Mouse (Mus musculus) embryonic facial prominence, embryonic 14.5 days (tissue): ENCODE results near the gene Ccdc146. TPM values are rescaled to one million over a fixed set of nuclear protein-coding genes. Genes with fewer than 3 reads are reported as not detected.
A peak's percentile ranks its signal among the peaks of the same experiment; 100 is the strongest.

Experiments used
- ATAC-seq: fragments of 200-750 bp; cut with Nextera tagmentation; 2 replicates; pipeline ENCODE4 v1.8.0; 2017; ENCODE audit warnings: low read depth, moderate number of reproducible peaks, moderate TSS enrichment
- DNase-seq: peaks from one replicate; pipeline ENCODE4 v3.0.0-alpha.2; 2015; ENCODE audit warnings: low spot score
- H3K27ac ChIP-seq: fragments of 300-500 bp; sonication (generic); replicated peaks from 2 replicates; pipeline ENCODE4 v1.5.1; 2014; ENCODE audit warnings: low read depth, mild to moderate bottlenecking, low read length, moderate library complexity
- H3K27me3 ChIP-seq: fragments of 300-500 bp; sonication (generic); replicated peaks from 2 replicates; pipeline ENCODE4 v1.6.1; 2014; ENCODE audit warnings: low read length; ENCODE audit not compliant: control insufficient read depth, insufficient read depth
- H3K36me3 ChIP-seq: fragments of 300-500 bp; sonication (generic); 2 replicates; pipeline ENCODE4 v1.6.1; 2014; ENCODE audit warnings: low read length, mixed read lengths; ENCODE audit not compliant: control insufficient read depth, insufficient read depth
- H3K4me1 ChIP-seq: fragments of 300-500 bp; sonication (generic); 2 replicates; pipeline ENCODE4 v1.6.1; 2014; ENCODE audit warnings: antibody characterized with exemption, low read length; ENCODE audit not compliant: control insufficient read depth, insufficient read depth
- H3K4me2 ChIP-seq: fragments of 300-500 bp; sonication (generic); 2 replicates; pipeline ENCODE4 v1.6.1; 2014; ENCODE audit warnings: low read depth, mild to moderate bottlenecking, low read length, moderate library complexity, mixed read lengths
- H3K4me3 ChIP-seq: fragments of 300-500 bp; sonication (generic); 2 replicates; pipeline ENCODE4 v1.5.1; 2014; ENCODE audit warnings: low read depth, mild to moderate bottlenecking, low read length
- H3K9ac ChIP-seq: fragments of 300-500 bp; sonication (generic); 2 replicates; pipeline ENCODE4 v1.6.1; 2014; ENCODE audit warnings: low read depth, mild to moderate bottlenecking, low read length, moderate library complexity, mixed read lengths
- H3K9me3 ChIP-seq: fragments of 300-500 bp; sonication (generic); 2 replicates; pipeline ENCODE4 v1.6.1; 2016; ENCODE audit warnings: low read length; ENCODE audit not compliant: control insufficient read depth
- WGBS: fragments of 180-500 bp; shearing (Covaris S2); extraction: QIAGEN DNeasy Blood & Tissue Kit; methylation state at CpG from one replicate; pipeline ENCODE4 v1.1.7; 2014; 5-methylcytosine and 5-hydroxymethylcytosine counted together
- polyA plus RNA-seq: library from polyadenylated mRNA; unstranded; fragments of >200 nt; fragmentation: Nextera tagmentation; extraction: Ambion mirVana; gene quantifications from 2 replicates; pipeline ENCODE4 v1.2.1, GENCODE M21; 2014

Gene Ccdc146
- polyA plus RNA-seq, 1 experiment from 2014 or later = 2.8 TPM

GRCm38 (mm10) chr5:21331656-21332055, 92.8 kb downstream of the Ccdc146 start:
- H3K9me3 ChIP-seq = no peaks in the 10 kb centered on the region
- no peak overlapping the region for H3K4me2 ChIP-seq
- H3K27me3 ChIP-seq = no peaks in the 10 kb centered on the region
- H3K36me3 ChIP-seq = no peaks in the 10 kb centered on the region
- H3K4me3 ChIP-seq = no peak overlapping the region
- 0 out of 2 replicates have a peak, but pooled peaks have one; percentile 26 for ATAC-seq
- H3K27ac ChIP-seq = no peak overlapping the region
- no peak overlapping the region for H3K9ac ChIP-seq
- DNase-seq = peak; percentile 55
- H3K4me1 ChIP-seq = 0 out of 2 replicates have a peak, but pooled peaks cover 6% of the 10 kb centered on the region
- 72% methylated on average over 5 of the region's 5 CpGs for WGBS

- no peaks in the 10 kb centered on the region for H3K27me3 ChIP-seq
- no peaks in the 10 kb centered on the region for H3K9me3 ChIP-seq
- no peak overlapping the region for H3K27ac ChIP-seq
- H3K4me3 ChIP-seq = no peak overlapping the region
- ATAC-seq = 0 out of 2 replicates have a peak, but pooled peaks have one; percentile 26
- H3K4me1 ChIP-seq = 0 out of 2 replicates have a peak, but pooled peaks cover 6% of the 10 kb centered on the region
- 42% methylated on average over 11 of the region's 11 CpGs for WGBS
- DNase-seq = no peak
- no peak overlapping the region for H3K9ac ChIP-seq
- no peak overlapping the region for H3K4me2 ChIP-seq
- H3K36me3 ChIP-seq = no peaks in the 10 kb centered on the region
These were observed 94.5 kb downstream of the Ccdc146 start for GRCm38 (mm10) chr5:21329672-21330665.

- Histone ChIP-seq H3K4me1 (0 out of 2 replicates have a peak, but pooled peaks cover 6% of the 10 kb centered on the region), H3K27ac (no peak overlapping the region), H3K4me2 (no peak overlapping the region), H3K9me3 (no peaks in the 10 kb centered on the region), H3K4me3 (no peak overlapping the region), H3K27me3 (no peaks in the 10 kb centered on the region), H3K36me3 (no peaks in the 10 kb centered on the region), H3K9ac (no peak overlapping the region)
- ATAC-seq (no peak), DNase-seq (no peak)
- WGBS = 79% methylated on average over 1 of the region's 1 CpGs
These were observed 95.9 kb downstream of the Ccdc146 start for GRCm38 (mm10) chr5:21328560-21328959.

GRCm38 (mm10) chr5:21326494-21326893, 98.0 kb downstream of the Ccdc146 start:
- ATAC-seq (no peak), DNase-seq (no peak)
- H3K9ac ChIP-seq = no peak overlapping the region
- WGBS = 43% methylated on average over 1 of the region's 1 CpGs
- H3K4me2 ChIP-seq = no peak overlapping the region
- no peak overlapping the region for H3K4me3 ChIP-seq
- H3K27me3 ChIP-seq = no peaks in the 10 kb centered on the region
- H3K36me3 ChIP-seq = no peaks in the 10 kb centered on the region
- no peaks in the 10 kb centered on the region for H3K9me3 ChIP-seq
- 0 out of 2 replicates have a peak, but pooled peaks cover 6% of the 10 kb centered on the region for H3K4me1 ChIP-seq
- H3K27ac ChIP-seq = no peak overlapping the region

GRCm38 (mm10) chr5:21320138-21320537, 104.3 kb downstream of the Ccdc146 start:
- Histone ChIP-seq H3K9me3 (no peaks in the 10 kb centered on the region), H3K4me2 (no peak overlapping the region), H3K36me3 (no peaks in the 10 kb centered on the region), H3K4me3 (no peak overlapping the region), H3K27me3 (no peaks in the 10 kb centered on the region), H3K27ac (no peak overlapping the region), H3K4me1 (no peaks in the 10 kb centered on the region), H3K9ac (no peak overlapping the region)
- ATAC-seq (no peak), DNase-seq (no peak)
- 65% methylated on average over 2 of the region's 2 CpGs for WGBS

- 75% methylated on average over 3 of the region's 3 CpGs for WGBS
- Histone ChIP-seq H3K36me3 (no peaks in the 10 kb centered on the region), H3K9me3 (no peaks in the 10 kb centered on the region), H3K27me3 (no peaks in the 10 kb centered on the region), H3K4me1 (no peaks in the 10 kb centered on the region), H3K4me2 (no peak overlapping the region), H3K27ac (no peak overlapping the region), H3K4me3 (no peak overlapping the region), H3K9ac (no peak overlapping the region)
- DNase-seq (no peak), ATAC-seq (no peak)
These were observed 109.8 kb downstream of the Ccdc146 start for GRCm38 (mm10) chr5:21314696-21315095.

DNA sequence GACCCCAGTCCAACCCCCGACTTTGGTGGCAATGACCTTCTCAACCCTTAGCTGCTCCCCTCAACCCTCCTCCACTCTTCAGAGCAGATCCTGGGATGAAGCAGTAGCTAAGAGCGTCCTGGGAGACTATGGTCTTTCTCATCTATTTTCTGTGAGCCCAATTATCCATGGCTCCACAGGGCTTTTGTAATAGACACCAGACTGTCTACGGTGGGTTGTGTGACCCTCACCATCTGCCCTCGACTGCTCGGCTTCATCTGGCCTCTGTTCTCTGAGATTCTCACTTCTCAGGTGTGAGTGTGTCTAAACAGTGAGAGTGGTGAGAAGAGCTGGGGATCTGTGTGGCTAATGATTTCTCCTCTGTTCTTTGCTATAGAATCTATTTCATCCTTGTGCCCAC, 117.3 kb downstream of the Ccdc146 start:
- Histone ChIP-seq H3K27ac (no peak overlapping the region), H3K4me1 (no peaks in the 10 kb centered on the region), H3K9ac (no peak overlapping the region), H3K9me3 (no peaks in the 10 kb centered on the region), H3K27me3 (no peaks in the 10 kb centered on the region), H3K36me3 (no peaks in the 10 kb centered on the region), H3K4me3 (no peak overlapping the region), H3K4me2 (no peak overlapping the region)
- ATAC-seq (peak; percentile 50; the same call in 1 of the 2 replicates), DNase-seq (no peak)
- 59% methylated on average over 5 of the region's 5 CpGs for WGBS

- Histone ChIP-seq H3K9me3 (no peaks in the 10 kb centered on the region), H3K4me2 (no peak overlapping the region), H3K36me3 (no peaks in the 10 kb centered on the region), H3K4me3 (no peak overlapping the region), H3K27ac (no peak overlapping the region), H3K9ac (no peak overlapping the region), H3K27me3 (no peaks in the 10 kb centered on the region), H3K4me1 (no peaks in the 10 kb centered on the region)
- peak; percentile 42 for DNase-seq
- WGBS = 61% methylated on average over 6 of the region's 6 CpGs
- no peak for ATAC-seq
These were observed 123.5 kb downstream of the Ccdc146 start for GRCm38 (mm10) chr5:21301011-21301410.
